Mouse (Mus musculus) embryonic fibroblast, embryonic 13.5 days (primary cell): ENCODE results near the gene Hcn2.

Experiments
- CTCF ChIP-seq: IDR thresholded peaks from 2 replicates; pipeline ENCODE4 v1.5.1; 2011; ENCODE audit warnings: mild to moderate bottlenecking, control low read depth, low read length, moderate library complexity, borderline replicate concordance; ENCODE audit not compliant: insufficient read depth
- POLR2A ChIP-seq: IDR thresholded peaks from 2 replicates; pipeline ENCODE4 v1.6.1; 2011; ENCODE audit warnings: low read depth, mild to moderate bottlenecking, control low read depth, low read length, moderate library complexity

GRCm38 (mm10) chr10:79681591-79682245 is 34.7 kb upstream of the Hcn2 start, which contains the start of gene Cdc34:
- TF ChIP-seq CTCF (no peak), POLR2A (no peak; the same call in none of the 2 replicates)
